Mouse (Mus musculus): ENCODE measurements around the gene Fance. TPM values are rescaled to one million over a fixed set of nuclear protein-coding genes. Genes with fewer than 3 reads are reported as not detected.
A peak's percentile ranks its signal among the peaks of the same experiment; 100 is the strongest.
"Not testable (repeated sequence)": the region's sequence is repeated elsewhere in the genome, so short reads cannot be mapped to it uniquely, and the experiment has no call there.

Fance gene
- polyA plus RNA-seq, 1 experiment from 2014 or later, result 25.9 TPM

DNA sequence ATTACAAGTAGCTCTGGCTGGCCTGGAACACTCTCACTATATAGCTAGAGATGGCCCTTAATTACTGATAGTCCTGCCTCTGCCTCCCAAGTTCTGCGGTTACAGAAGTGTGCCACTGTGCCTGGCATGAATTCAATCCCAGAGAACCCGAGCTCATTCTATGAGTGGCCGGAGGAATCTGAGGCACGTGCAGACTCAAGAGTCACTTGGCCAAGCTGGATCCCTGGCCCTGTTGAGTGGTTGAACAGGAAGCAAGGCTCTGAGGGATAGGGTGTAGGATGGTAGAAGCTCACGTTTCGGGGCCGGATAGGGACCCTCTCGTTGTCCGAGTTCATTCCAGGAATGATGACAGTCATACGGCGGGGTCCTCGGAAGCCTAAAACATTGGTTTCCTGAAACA is 42.6 kb downstream of the Fance start:
- 88% methylated on average over 12 of the region's 12 CpGs for WGBS
- no peak for ATAC-seq (replicated peaks)
- H3K4me2 ChIP-seq (replicated peaks), result no peak overlapping the region
- H3K27me3 ChIP-seq, result peaks cover 32% of the 10 kb centered on the region
- H3K9ac ChIP-seq (replicated peaks), result no peak overlapping the region
- H3K4me1 ChIP-seq, result peaks cover 7% of the 10 kb centered on the region
- no peak overlapping the region for H3K27ac ChIP-seq (replicated peaks)
- no peak overlapping the region for H3K4me3 ChIP-seq
- H3K36me3 ChIP-seq, result no peaks in the 10 kb centered on the region
- no peaks in the 10 kb centered on the region for H3K9me3 ChIP-seq

DNA sequence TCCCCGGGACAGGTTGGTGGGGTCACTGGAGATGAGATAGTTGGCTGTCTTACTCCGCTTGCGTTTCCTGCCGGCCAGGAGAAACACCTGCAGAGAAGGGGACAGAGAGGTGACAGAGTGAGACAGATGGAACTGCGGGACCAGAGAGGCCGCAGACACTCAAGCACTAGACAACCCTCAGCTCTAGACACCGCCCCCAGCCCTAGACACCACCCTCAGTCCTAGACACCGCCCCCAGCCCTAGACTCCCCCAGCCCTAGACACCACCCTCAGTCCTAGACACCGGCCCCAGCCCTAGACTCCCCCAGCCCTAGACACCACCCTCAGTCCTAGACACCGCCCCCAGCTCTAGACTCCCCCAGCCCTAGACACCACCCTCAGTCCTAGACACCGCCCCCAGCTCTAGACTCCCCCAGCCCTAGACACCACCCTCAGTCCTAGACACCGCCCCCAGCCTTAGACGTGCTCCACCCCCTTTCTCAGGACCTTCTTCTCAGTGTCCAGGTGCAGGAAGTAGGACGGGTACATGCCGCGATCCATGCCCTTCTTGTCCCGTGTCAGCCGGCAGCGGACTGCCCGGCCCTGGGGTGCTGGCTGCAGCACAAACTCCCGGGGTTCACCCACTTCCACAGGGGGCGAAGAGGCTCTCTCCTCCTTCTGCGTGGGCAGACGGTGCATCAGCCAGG is 45.4 kb downstream of the Fance start:
- WGBS, result 17% methylated on average over 22 of the region's 24 CpGs
- not testable (repeated sequence) for H3K4me2 ChIP-seq (replicated peaks); H3K4me3 ChIP-seq; H3K9me3 ChIP-seq; ATAC-seq (replicated peaks); H3K27ac ChIP-seq (replicated peaks); H3K9ac ChIP-seq (replicated peaks); H3K36me3 ChIP-seq
- H3K27me3 ChIP-seq, result peaks cover 47% of the 10 kb centered on the region
- H3K4me1 ChIP-seq, result peaks cover 14% of the 10 kb centered on the region

- Histone ChIP-seq H3K4me2 (replicated peaks) (no peak overlapping the region), H3K4me1 (peaks cover 21% of the 10 kb centered on the region), H3K4me3 (no peak overlapping the region), H3K27ac (replicated peaks) (no peak overlapping the region), H3K36me3 (no peaks in the 10 kb centered on the region), H3K9me3 (no peaks in the 10 kb centered on the region), H3K27me3 (peaks cover 65% of the 10 kb centered on the region), H3K9ac (replicated peaks) (no peak overlapping the region)
- 82% methylated on average over 9 of the region's 9 CpGs for WGBS
- no peak for ATAC-seq (replicated peaks)
These were observed 47.4 kb downstream of the Fance start for GRCm38 (mm10) chr17:28360531-28361277.

GRCm38 (mm10) chr17:28361921-28362652 is 48.8 kb downstream of the Fance start:
- 40% methylated on average over 11 of the region's 11 CpGs for WGBS
- Histone ChIP-seq H3K9ac (replicated peaks) (0 out of 2 replicates have a peak overlapping the region, but pooled peaks have one; percentile 5), H3K9me3 (no peaks in the 10 kb centered on the region), H3K27ac (replicated peaks) (no peak overlapping the region), H3K27me3 (peaks cover 70% of the 10 kb centered on the region), H3K4me1 (peaks cover 21% of the 10 kb centered on the region), H3K4me3 (peak overlapping the region; percentile 22), H3K4me2 (replicated peaks) (peak overlapping the region; percentile 45), H3K36me3 (no peaks in the 10 kb centered on the region)
- no peak for ATAC-seq (replicated peaks)

- Histone ChIP-seq H3K4me2 (replicated peaks) (peak overlapping the region; percentile 45), H3K9ac (replicated peaks) (0 out of 2 replicates have a peak overlapping the region, but pooled peaks have one; percentile 5), H3K4me1 (peaks cover 21% of the 10 kb centered on the region), H3K4me3 (peak overlapping the region; percentile 22), H3K27ac (replicated peaks) (no peak overlapping the region), H3K36me3 (no peaks in the 10 kb centered on the region), H3K27me3 (peaks cover 70% of the 10 kb centered on the region), H3K9me3 (no peaks in the 10 kb centered on the region)
- ATAC-seq (replicated peaks), result no peak
- 3% methylated on average over 25 of the region's 25 CpGs for WGBS
These were observed 49.5 kb downstream of the Fance start for GRCm38 (mm10) chr17:28362653-28363292.

DNA sequence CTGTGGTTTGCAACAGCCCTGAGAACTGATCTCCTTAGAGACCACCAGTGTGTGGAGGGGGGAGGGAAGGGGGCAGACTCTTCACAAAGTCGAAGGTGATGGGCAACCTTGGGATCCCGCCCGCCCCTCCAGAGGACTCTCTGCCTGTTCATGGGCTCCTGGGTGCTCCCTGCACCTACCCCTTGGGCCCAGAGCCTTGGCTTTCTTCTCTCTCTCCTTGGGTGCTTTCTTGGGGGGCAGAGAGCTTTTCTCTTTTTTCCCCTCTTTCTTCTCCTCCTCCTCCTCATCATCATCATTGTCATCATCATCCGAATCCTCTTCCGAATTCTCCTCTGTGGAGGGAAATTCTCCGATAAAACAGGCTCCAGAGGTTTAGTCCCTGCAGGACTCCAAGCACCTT is 50.2 kb downstream of the Fance start:
- Histone ChIP-seq H3K9ac (replicated peaks) (no peak overlapping the region), H3K4me3 (no peak overlapping the region), H3K27me3 (peaks cover 65% of the 10 kb centered on the region), H3K27ac (replicated peaks) (no peak overlapping the region), H3K4me1 (peaks cover 21% of the 10 kb centered on the region), H3K4me2 (replicated peaks) (no peak overlapping the region), H3K9me3 (no peaks in the 10 kb centered on the region), H3K36me3 (no peaks in the 10 kb centered on the region)
- WGBS, result 19% methylated on average over 6 of the region's 6 CpGs
- ATAC-seq (replicated peaks), result no peak

- Histone ChIP-seq H3K27me3 (peaks cover 56% of the 10 kb centered on the region), H3K27ac (replicated peaks) (no peak within 1 kb of the TSS), H3K9me3 (no peaks in the 10 kb centered on the region), H3K9ac (replicated peaks) (no peak within 1 kb of the TSS; the same call in 1 of the 2 replicates), H3K4me3 (peak within 1 kb of the TSS; percentile 12; the same call in 1 of the 2 replicates), H3K4me1 (peaks cover 21% of the 10 kb centered on the region), H3K36me3 (no peaks in the 10 kb centered on the region), H3K4me2 (replicated peaks) (peak within 1 kb of the TSS; percentile 24)
- 25% methylated on average over 8 of the region's 8 CpGs for WGBS
- no peak for ATAC-seq (replicated peaks)
These were observed 51.8 kb downstream of the Fance start, which contains the start of gene Tulp1 for GRCm38 (mm10) chr17:28365122-28365521. TSS of gene Tulp1 (minus strand) at chr17:28365222.

GRCm38 (mm10) chr17:28368449-28368848 is 55.1 kb downstream of the Fance start:
- Histone ChIP-seq H3K4me1 (peaks cover 8% of the 10 kb centered on the region), H3K27ac (replicated peaks) (no peak overlapping the region), H3K4me2 (replicated peaks) (no peak overlapping the region), H3K27me3 (peaks cover 25% of the 10 kb centered on the region), H3K9ac (replicated peaks) (no peak overlapping the region), H3K9me3 (no peaks in the 10 kb centered on the region), H3K4me3 (no peak overlapping the region), H3K36me3 (no peaks in the 10 kb centered on the region)
- WGBS, result 6% methylated on average over 13 of the region's 13 CpGs
- ATAC-seq (replicated peaks), result no peak

- WGBS, result 89% methylated on average over 5 of the region's 5 CpGs
- Histone ChIP-seq H3K4me2 (replicated peaks) (no peak overlapping the region), H3K9ac (replicated peaks) (no peak overlapping the region), H3K27ac (replicated peaks) (no peak overlapping the region), H3K9me3 (no peaks in the 10 kb centered on the region), H3K36me3 (no peaks in the 10 kb centered on the region), H3K4me1 (peaks cover 4% of the 10 kb centered on the region), H3K4me3 (no peak overlapping the region), H3K27me3 (peaks cover 19% of the 10 kb centered on the region)
- ATAC-seq (replicated peaks), result no peak
These were observed 55.7 kb downstream of the Fance start for GRCm38 (mm10) chr17:28369056-28369455.

- H3K27me3 ChIP-seq, result peaks cover 17% of the 10 kb centered on the region
- H3K9ac ChIP-seq (replicated peaks), result no peak overlapping the region
- H3K4me2 ChIP-seq (replicated peaks), result no peak overlapping the region
- no peak overlapping the region for H3K4me3 ChIP-seq
- H3K9me3 ChIP-seq, result no peaks in the 10 kb centered on the region
- no peak overlapping the region for H3K27ac ChIP-seq (replicated peaks)
- ATAC-seq (replicated peaks), result no peak
- no peaks in the 10 kb centered on the region for H3K36me3 ChIP-seq
- H3K4me1 ChIP-seq, result no peaks in the 10 kb centered on the region
- WGBS, result 76% methylated on average over 2 of the region's 2 CpGs
These were observed 58.0 kb downstream of the Fance start for GRCm38 (mm10) chr17:28371286-28371685.

- H3K4me2 ChIP-seq (replicated peaks), result no peak overlapping the region
- peaks cover 17% of the 10 kb centered on the region for H3K27me3 ChIP-seq
- H3K4me3 ChIP-seq, result no peak overlapping the region
- WGBS, result 53% methylated on average over 1 of the region's 1 CpGs
- H3K9ac ChIP-seq (replicated peaks), result no peak overlapping the region
- no peaks in the 10 kb centered on the region for H3K4me1 ChIP-seq
- no peaks in the 10 kb centered on the region for H3K9me3 ChIP-seq
- no peak for ATAC-seq (replicated peaks)
- no peaks in the 10 kb centered on the region for H3K36me3 ChIP-seq
- H3K27ac ChIP-seq (replicated peaks), result no peak overlapping the region
These were observed 58.6 kb downstream of the Fance start for GRCm38 (mm10) chr17:28371941-28372340.

All from forebrain, embryonic 15.5 days (tissue).